Mouse (Mus musculus) inflammation-experienced regulatory T-cells (primary cell): ENCODE data around the gene Slc1a6. TPM values are rescaled to one million over a fixed set of nuclear protein-coding genes. Genes with fewer than 3 reads are reported as not detected.

Experiments used
- polyA plus RNA-seq, 2 experiments: library from polyadenylated mRNA; unstranded; fragments of 100-300 nt; shearing (Covaris generic); gene quantifications; one replicate each; pipeline ENCODE4 v1.2.1; 2017

Gene Slc1a6
- not detected for polyA plus RNA-seq

DNA sequence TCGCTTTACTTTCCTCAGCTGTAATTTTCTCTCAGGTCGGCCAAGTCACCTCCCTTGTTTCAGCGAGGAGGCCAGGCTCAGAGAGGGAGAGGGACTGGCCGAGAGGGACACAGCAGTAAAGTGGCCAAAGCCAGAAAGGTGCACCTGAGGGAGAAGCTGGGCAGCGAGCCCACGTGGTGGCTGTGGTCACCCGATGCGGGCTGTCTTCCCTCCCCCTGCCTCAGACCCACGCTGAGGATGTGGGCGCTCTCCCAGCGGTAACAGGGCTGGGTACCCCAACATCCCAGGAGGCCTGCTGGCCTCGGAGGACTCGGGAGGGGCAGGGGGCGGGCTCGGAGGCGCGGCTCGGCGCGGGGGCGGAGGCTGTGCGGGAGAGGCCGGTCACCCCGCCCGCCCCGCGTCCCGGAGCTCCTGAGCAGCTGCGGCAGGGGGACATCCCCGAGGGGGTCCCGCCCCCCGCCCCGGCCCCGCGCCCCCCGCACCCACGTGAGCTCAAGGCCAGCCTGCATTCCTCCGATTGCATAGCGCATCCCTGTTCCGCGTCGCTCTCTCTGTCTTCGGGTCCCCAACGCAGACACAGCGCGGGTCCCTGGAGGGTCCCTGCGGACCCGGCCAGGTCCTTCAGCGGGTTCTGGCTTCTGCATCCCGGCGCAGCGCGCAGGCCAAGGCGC lies at the start of gene Slc1a6:
Gene Slc1a6, plus strand, starts transcription at position 516 of the 671 bp plus-strand sequence.

GRCm38 (mm10) chr10:78752452-78753191 lies 27.7 kb upstream of the Slc1a6 start, which contains the start of gene Ccdc105:
Gene Ccdc105 (minus strand): TSS chr10:78753065.

GRCm38 (mm10) chr10:78852066-78852465 lies 71.8 kb downstream of the Slc1a6 start, which contains the start of gene Olfr1356:
Gene Olfr1356 (minus strand): TSS chr10:78852166.

Other genes starting within 250 kb of the Slc1a6 start
- gene Ilvbl, start 206.2 kb upstream of the Slc1a6 start, polyA plus RNA-seq, result 10 to 100 TPM; 81.2 to 85.4 TPM
- 1 to 10 TPM in 1 of 2 experiments, under 1 TPM in 1; 0.70 to 2.1 TPM for gene Syde1, start 188.5 kb upstream of the Slc1a6 start, polyA plus RNA-seq
- under 1 TPM in 1 of 2 experiments, not detected in 1; 0.58 TPM for gene Olfr1357, start 162.4 kb upstream of the Slc1a6 start, polyA plus RNA-seq
- not detected for gene Casp14, start 62.2 kb upstream of the Slc1a6 start, polyA plus RNA-seq
- under 1 TPM in 1 of 2 experiments, not detected in 1; 0.14 TPM for gene Ccdc105, start 27.4 kb upstream of the Slc1a6 start, polyA plus RNA-seq
- under 1 TPM; 0.33 to 0.49 TPM for gene Olfr1356, start 71.7 kb downstream of the Slc1a6 start, polyA plus RNA-seq
- gene Olfr1355, start 95.0 kb downstream of the Slc1a6 start, polyA plus RNA-seq, result not detected
- gene Olfr1354, start 132.7 kb downstream of the Slc1a6 start, polyA plus RNA-seq, result not detected
- gene Olfr8, start 170.1 kb downstream of the Slc1a6 start, polyA plus RNA-seq, result not detected
- under 1 TPM in 1 of 2 experiments, not detected in 1; 0.08 TPM for gene Olfr1353, start 182.8 kb downstream of the Slc1a6 start, polyA plus RNA-seq
- not detected for gene Olfr1352, start 200.6 kb downstream of the Slc1a6 start, polyA plus RNA-seq
- 1 to 10 TPM in 1 of 2 experiments, under 1 TPM in 1; 0.06 to 1.2 TPM for gene Olfr1351, start 232.0 kb downstream of the Slc1a6 start, polyA plus RNA-seq
- gene Olfr57, start 248.2 kb downstream of the Slc1a6 start, polyA plus RNA-seq, result under 1 TPM; 0.25 to 0.43 TPM